Mouse (Mus musculus) MEL (cell line): ENCODE data around the gene Gnat2. TPM values are rescaled to one million over a fixed set of nuclear protein-coding genes. Genes with fewer than 3 reads are reported as not detected.

Experiments
- DNase-seq: peaks from one replicate; pipeline ENCODE4 v3.0.0; 2011; ENCODE audit warnings: low read depth, low spot score
- H3K27ac ChIP-seq: 2 replicates; pipeline ENCODE4 v1.5.1; 2012; ENCODE audit warnings: low read depth, mild to moderate bottlenecking, control low read depth, low read length, moderate library complexity; ENCODE audit not compliant: control insufficient read depth
- H3K27me3 ChIP-seq, 2 experiments: fragments of 150-350 bp in 1 of 2; sonication (generic) in 1 of 2; 2 replicates each; pipeline ENCODE4 v1.6.1; 2012; ENCODE audit warnings: low read length in 2 of 2, mild to moderate bottlenecking in 2 of 2, improper control_type of control experiment in 1 of 2, moderate library complexity in 1 of 2; ENCODE audit not compliant: insufficient read depth in 2 of 2, control insufficient read depth in 1 of 2
- H3K36me3 ChIP-seq, 2 experiments: 2 replicates each; pipeline ENCODE4 v1.6.1; 2012 to 2014; ENCODE audit warnings: low read length in 2 of 2, improper control_type of control experiment in 1 of 2, inconsistent platforms in 1 of 2, mild to moderate bottlenecking in 1 of 2; ENCODE audit not compliant: insufficient read depth in 2 of 2, control insufficient read depth in 1 of 2
- H3K4me1 ChIP-seq, 2 experiments: fragments of 150-350 bp in 1 of 2; sonication (generic) in 1 of 2; 2 replicates each; pipeline ENCODE4 v1.6.1; 2012; ENCODE audit warnings: low read length in 2 of 2, improper control_type of control experiment in 1 of 2, mild to moderate bottlenecking in 1 of 2; ENCODE audit not compliant: insufficient read depth in 2 of 2, control insufficient read depth in 1 of 2
- H3K4me3 ChIP-seq, 2 experiments: fragments of 150-350 bp in 1 of 2; sonication (generic) in 1 of 2; 2 replicates each; pipeline ENCODE4 v1.5.1; 2012; ENCODE audit warnings: low read depth in 2 of 2, low read length in 2 of 2, mild to moderate bottlenecking in 2 of 2, moderate library complexity in 2 of 2, control low read depth in 1 of 2, improper control_type of control experiment in 1 of 2; ENCODE audit not compliant: control insufficient read depth in 1 of 2, insufficient read depth in 1 of 2
- H3K79me2 ChIP-seq: 2 replicates; pipeline ENCODE4 v1.6.1; 2012; ENCODE audit warnings: mild to moderate bottlenecking, low read length, moderate library complexity; ENCODE audit not compliant: control insufficient read depth, poor library complexity, insufficient read depth
- H3K9ac ChIP-seq: 2 replicates; pipeline ENCODE4 v1.6.1; 2012; ENCODE audit warnings: low read depth, mild to moderate bottlenecking, control low read depth, low read length, moderate library complexity; ENCODE audit not compliant: control insufficient read depth, poor library complexity, severe bottlenecking
- H3K9me3 ChIP-seq: fragments of 150-350 bp; sonication (generic); replicated peaks from 2 replicates; pipeline ENCODE4 v1.6.1; 2012; ENCODE audit warnings: mild to moderate bottlenecking, low read length, improper control_type of control experiment, moderate library complexity; ENCODE audit not compliant: insufficient read depth
- BHLHE40 ChIP-seq: IDR thresholded peaks from 2 replicates; pipeline ENCODE4 v1.6.1; 2012; ENCODE audit warnings: low read depth, mild to moderate bottlenecking, inconsistent platforms, low read length, improper control_type of control experiment, borderline replicate concordance
- CHD2 ChIP-seq: IDR thresholded peaks from 2 replicates; pipeline ENCODE4 v1.6.1; 2011; ENCODE audit warnings: low read length, improper control_type of control experiment
- CTCF ChIP-seq, 3 experiments: IDR thresholded peaks in 2 of 3; conservative IDR thresholded peaks in 1 of 3; 2 replicates each; pipeline ENCODE4 v1.5.1; 2011 to 2012; ENCODE audit warnings: low read length in 3 of 3, low read depth in 2 of 3, mild to moderate bottlenecking in 2 of 3, improper control_type of control experiment in 1 of 3, inconsistent platforms in 1 of 3, mixed read lengths in 1 of 3, moderate library complexity in 1 of 3; ENCODE audit not compliant: control insufficient read depth in 1 of 3, insufficient read depth in 1 of 3, poor library complexity in 1 of 3, severe bottlenecking in 1 of 3
- E2F4 ChIP-seq: IDR thresholded peaks from 2 replicates; pipeline ENCODE4 v1.6.1; 2011; ENCODE audit warnings: low read depth, low read length, improper control_type of control experiment, borderline replicate concordance
- ETS1 ChIP-seq: IDR thresholded peaks from 2 replicates; pipeline ENCODE4 v1.6.1; 2012; ENCODE audit warnings: low read depth, mild to moderate bottlenecking, inconsistent platforms, low read length, improper control_type of control experiment, moderate library complexity
- GABPA ChIP-seq: IDR thresholded peaks from 2 replicates; pipeline ENCODE4 v1.6.1; 2012; ENCODE audit warnings: low read depth, mild to moderate bottlenecking, inconsistent platforms, low read length, improper control_type of control experiment, moderate library complexity
- HCFC1 ChIP-seq: IDR thresholded peaks from 2 replicates; pipeline ENCODE4 v1.6.1; 2012; ENCODE audit warnings: low read depth, mild to moderate bottlenecking, inconsistent platforms, low read length, improper control_type of control experiment, moderate library complexity
- JUND ChIP-seq: IDR thresholded peaks from 2 replicates; pipeline ENCODE4 v1.6.1; 2011; ENCODE audit warnings: low read depth, mild to moderate bottlenecking, improper control_type of control experiment, low read length
- KAT2A ChIP-seq: conservative IDR thresholded peaks from 2 replicates; pipeline ENCODE4 v1.6.1; 2012; ENCODE audit warnings: low read depth, low read length, improper control_type of control experiment, inconsistent platforms
- MAFK ChIP-seq: IDR thresholded peaks from 2 replicates; pipeline ENCODE4 v1.6.1; 2011; ENCODE audit warnings: low read depth, mild to moderate bottlenecking, low read length, improper control_type of control experiment, borderline replicate concordance
- MAX ChIP-seq: IDR thresholded peaks from 2 replicates; pipeline ENCODE4 v1.6.1; 2011; ENCODE audit warnings: low read length, improper control_type of control experiment
- MAZ ChIP-seq: IDR thresholded peaks from 2 replicates; pipeline ENCODE4 v1.6.1; 2012; ENCODE audit warnings: low read depth, mild to moderate bottlenecking, inconsistent platforms, low read length, improper control_type of control experiment
- MEF2A ChIP-seq: IDR thresholded peaks from 2 replicates; pipeline ENCODE4 v1.6.1; 2014; ENCODE audit warnings: low read depth, mild to moderate bottlenecking, inconsistent platforms, low read length, improper control_type of control experiment; ENCODE audit not compliant: poor library complexity, insufficient replicate concordance, severe bottlenecking; ENCODE audit errors: extremely low read depth
- MYB ChIP-seq: IDR thresholded peaks from 2 replicates; pipeline ENCODE4 v1.6.1; 2011; ENCODE audit warnings: mild to moderate bottlenecking, low read depth, low read length, improper control_type of control experiment
- MYC ChIP-seq: IDR thresholded peaks from 2 replicates; pipeline ENCODE4 v1.6.1; 2011; ENCODE audit warnings: low read depth, mild to moderate bottlenecking, low read length, improper control_type of control experiment, moderate library complexity
- NRF1 ChIP-seq: IDR thresholded peaks from 2 replicates; pipeline ENCODE4 v1.6.1; 2014; ENCODE audit warnings: low read depth, mild to moderate bottlenecking, inconsistent platforms, low read length, improper control_type of control experiment, moderate library complexity; ENCODE audit not compliant: poor library complexity, insufficient read depth, severe bottlenecking
- POLR2A ChIP-seq, 2 experiments: IDR thresholded peaks; 2 replicates each; pipeline ENCODE4 v1.6.1; 2011 to 2012; ENCODE audit warnings: low read length in 2 of 2, mild to moderate bottlenecking in 2 of 2, control low read depth in 1 of 2, improper control_type of control experiment in 1 of 2, low read depth in 1 of 2, moderate library complexity in 1 of 2; ENCODE audit not compliant: control insufficient read depth in 1 of 2, insufficient read depth in 1 of 2, poor library complexity in 1 of 2
- RCOR1 ChIP-seq: IDR thresholded peaks from 2 replicates; pipeline ENCODE4 v1.6.1; 2012; ENCODE audit warnings: low read depth, mild to moderate bottlenecking, inconsistent platforms, low read length, improper control_type of control experiment
- SMC3 ChIP-seq: IDR thresholded peaks from 2 replicates; pipeline ENCODE4 v1.6.1; 2011; ENCODE audit warnings: low read depth, low read length, improper control_type of control experiment
- TBP ChIP-seq: IDR thresholded peaks from 2 replicates; pipeline ENCODE4 v1.8.0; 2011; ENCODE audit warnings: low read depth, low read length, improper control_type of control experiment
- ZC3H11A ChIP-seq: IDR thresholded peaks from 2 replicates; pipeline ENCODE4 v1.6.1; 2012; ENCODE audit warnings: low read depth, mild to moderate bottlenecking, inconsistent platforms, low read length, improper control_type of control experiment
- ZMIZ1 ChIP-seq: IDR thresholded peaks from 2 replicates; pipeline ENCODE4 v1.6.1; 2012; ENCODE audit warnings: low read depth, mild to moderate bottlenecking, inconsistent platforms, low read length, improper control_type of control experiment, moderate library complexity
- polyA plus RNA-seq, 2 experiments: library from polyadenylated mRNA; stranded (reverse) in 1 of 2; unstranded in 1 of 2; fragments of >175 nt in 1 of 2; fragments of >200 nt in 1 of 2; gene quantifications; 2 replicates each; pipeline versions ENCODE4 v1.2.1 to v1.2.4; 2012; ENCODE audit warnings: low replicate concordance in 2 of 2, low read depth in 1 of 2; ENCODE audit not compliant: insufficient read length in 2 of 2, insufficient read depth in 1 of 2, missing spikeins in 1 of 2
- total RNA-seq: library from RNA; depleted of rRNA; stranded (reverse); fragments of 300-350 nt; gene quantifications from 2 replicates; pipeline ENCODE4 v1.2.3, GENCODE M21; 2012

Gnat2 gene
- total and polyA plus RNA-seq, 3 experiments, result 4.7 to 12.4 TPM; not detected in 1

DNA sequence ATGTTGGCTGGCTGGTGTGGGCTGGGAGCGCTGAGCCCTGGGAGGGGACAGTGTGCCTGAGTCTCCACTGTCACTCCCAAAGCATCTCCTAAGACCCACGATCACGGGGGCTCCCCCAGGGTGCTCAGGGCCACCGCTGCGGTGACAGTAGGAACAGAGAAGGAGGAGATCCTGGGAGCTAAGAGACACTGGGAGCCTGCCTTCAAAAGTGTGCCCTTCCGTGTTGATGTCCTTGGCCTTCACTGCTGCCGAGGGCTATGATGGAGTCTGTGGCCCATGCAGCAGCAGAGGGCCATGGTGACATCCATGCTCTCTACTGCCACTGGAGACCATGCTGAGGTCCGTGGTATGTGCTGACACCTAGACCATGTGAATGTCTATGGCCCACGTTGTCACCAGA is 27.0 kb upstream of the Gnat2 start:
- no peaks in the 10 kb centered on the region for H3K9me3 ChIP-seq
- H3K36me3 ChIP-seq, result peaks cover 0 to 7% of the 10 kb centered on the region in 2 experiments; a peak in 2 of 4 replicates
- H3K4me3 ChIP-seq, result no peak overlapping the region
- no peaks in the 10 kb centered on the region for H3K27me3 ChIP-seq
- H3K4me1 ChIP-seq, result peaks cover 4 to 9% of the 10 kb centered on the region in 2 experiments; a peak in 3 of 4 replicates
- no peak overlapping the region for H3K27ac ChIP-seq
- no peak overlapping the region for H3K9ac ChIP-seq
- DNase-seq, result no peak
- no peak for TF ChIP-seq RCOR1
- TF ChIP-seq SMC3, result no peak
- TF ChIP-seq BHLHE40, result no peak
- no peak for TF ChIP-seq MAZ
- TF ChIP-seq E2F4, result no peak
- no peak for TF ChIP-seq MYB
- no peak for TF ChIP-seq HCFC1
- no peak for TF ChIP-seq MYC
- TF ChIP-seq POLR2A (IDR thresholded peaks at IDR 0.05; ENCODE audit: control insufficient read depth in 1 of 2, insufficient read depth in 1 of 2, low read depth in 1 of 2, low read length in 2 of 2, poor library complexity in 1 of 2), result no peak
- no peak for TF ChIP-seq TBP
- TF ChIP-seq ETS1, result no peak
- TF ChIP-seq MEF2A, result no peak
- no peak for TF ChIP-seq ZC3H11A
- TF ChIP-seq ZMIZ1, result no peak
- TF ChIP-seq, all 39 proteins: peak for 0
- no peaks in the 10 kb centered on the region for H3K79me2 ChIP-seq

GRCm38 (mm10) chr3:108067370-108067934 is 25.1 kb upstream of the Gnat2 start:
- Histone ChIP-seq H3K9me3 (no peaks in the 10 kb centered on the region), H3K4me1 (peaks cover 4 to 9% of the 10 kb centered on the region in 2 experiments; a peak in 3 of 4 replicates), H3K36me3 (peaks cover 0 to 7% of the 10 kb centered on the region in 2 experiments; a peak in 2 of 4 replicates), H3K27me3 (no peaks in the 10 kb centered on the region), H3K79me2 (no peaks in the 10 kb centered on the region), H3K4me3 (no peak overlapping the region), H3K9ac (no peak overlapping the region), H3K27ac (no peak overlapping the region)
- no peak for DNase-seq
- TF ChIP-seq ZC3H11A (no peak), MAFK (no peak), MYB (no peak), MAZ (no peak), CHD2 (no peak), HCFC1 (no peak), CTCF (IDR thresholded peaks at IDR 0.05 in 2 of 3, conservative IDR thresholded peaks at IDR 0.05 in 1 of 3; ENCODE audit: control insufficient read depth in 1 of 3, insufficient read depth in 1 of 3, low read depth in 2 of 3, low read length in 3 of 3, poor library complexity in 1 of 3, severe bottlenecking in 1 of 3) (no peak), RCOR1 (no peak), MEF2A (no peak), MYC (no peak), MAX (no peak), POLR2A (IDR thresholded peaks at IDR 0.05; ENCODE audit: control insufficient read depth in 1 of 2, insufficient read depth in 1 of 2, low read depth in 1 of 2, low read length in 2 of 2, poor library complexity in 1 of 2) (no peak), KAT2A (no peak), NRF1 (no peak), JUND (no peak), GABPA (no peak), ETS1 (no peak)
